In the genomic region with DNA sequence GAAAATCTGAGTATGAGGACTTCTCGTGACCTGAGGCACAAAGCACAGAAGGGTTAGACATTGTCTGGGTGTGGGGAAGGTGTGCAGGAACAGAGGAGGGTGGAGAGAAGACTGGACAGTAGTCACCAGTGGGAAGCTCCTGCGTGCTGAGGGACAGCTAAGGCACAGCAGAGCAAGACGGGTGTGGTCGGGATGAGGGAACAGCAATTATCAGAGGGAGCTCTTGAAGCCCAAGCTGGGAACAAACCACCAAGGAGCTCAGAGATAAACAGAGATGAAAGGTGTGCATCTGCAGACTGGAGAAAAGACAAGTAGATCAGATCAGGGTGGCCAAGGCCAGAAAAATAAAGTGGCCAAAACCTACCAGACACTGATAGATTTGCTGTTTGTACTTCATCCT, we compare ENCODE assay signal across 26 mouse cellular contexts.
"Had no signal": no experiment of that assay in that cellular context is flagged by ENCODE, and none has a peak within 500 bp of the region (broad histone marks: within the 10 kb centered on the region; RNA-seq: fewer than 3 reads in every experiment).

No protein-coding gene starts in this region.

- H3K4me1 ChIP-seq: hindbrain, embryonic 10.5 days; hindbrain, embryonic 12.5 days; intestine, embryonic 15.5 days; limb, embryonic 13.5 days; limb, embryonic 15.5 days had no signal

- H3K27me3 ChIP-seq: heart, embryonic 13.5 days; heart, embryonic 15.5 days; hindbrain, embryonic 12.5 days; intestine, embryonic 15.5 days; limb, embryonic 13.5 days; limb, embryonic 15.5 days had no signal

- DNase-seq: gastrocnemius, adult 2 months; gastrocnemius, postnatal 10 days; gastrocnemius, postnatal 25 days; heart, adult 2 months; heart, postnatal 4 days; kidney, adult 18-20 months; kidney, adult 8-10 months; kidney, postnatal 10 days; kidney, postnatal 25 days; kidney, postnatal 4 days; left cerebral cortex, postnatal 4 days had no signal

- ATAC-seq: forebrain, embryonic 16.5 days; hindbrain, embryonic 16.5 days; inflammation-experienced regulatory T-cells, adult 6 months; intestine, embryonic 15.5 days; intestine, postnatal 0 days had no signal

- H3K36me3 ChIP-seq: heart, embryonic 15.5 days; intestine, embryonic 15.5 days; limb, embryonic 15.5 days had no signal

- H3K9ac ChIP-seq: heart, embryonic 13.5 days; heart, embryonic 15.5 days; hindbrain, embryonic 12.5 days; hindbrain, embryonic 14.5 days; intestine, embryonic 15.5 days; limb, embryonic 13.5 days; limb, embryonic 15.5 days had no signal

- H3K9me3 ChIP-seq: heart, embryonic 13.5 days; heart, embryonic 15.5 days; hindbrain, embryonic 10.5 days; hindbrain, embryonic 12.5 days; intestine, embryonic 15.5 days; limb, embryonic 13.5 days; limb, embryonic 15.5 days had no signal

- H3K4me2 ChIP-seq: heart, embryonic 11.5 days; heart, embryonic 13.5 days; heart, embryonic 15.5 days; hindbrain, embryonic 12.5 days; hindbrain, embryonic 14.5 days; intestine, embryonic 15.5 days; limb, embryonic 13.5 days; limb, embryonic 15.5 days had no signal

- H3K4me3 ChIP-seq: gastrocnemius, adult 2 months; heart, adult 2 months; heart, embryonic 13.5 days; heart, embryonic 15.5 days; hindbrain, embryonic 10.5 days; hindbrain, embryonic 12.5 days; intestine, embryonic 15.5 days; layer of hippocampus, adult 2 months; left cerebral cortex, adult 2 months; limb, embryonic 13.5 days; limb, embryonic 15.5 days had no signal

- H3K27ac ChIP-seq: gastrocnemius, adult 2 months; heart, adult 2 months; heart, embryonic 13.5 days; heart, embryonic 15.5 days; hindbrain, embryonic 10.5 days; hindbrain, embryonic 12.5 days; hindbrain, embryonic 14.5 days; intestine, embryonic 15.5 days; layer of hippocampus, adult 2 months; left cerebral cortex, adult 2 months; limb, embryonic 13.5 days; limb, embryonic 15.5 days had no signal
